Mouse (Mus musculus): ENCODE results near the gene Mier1. TPM values are rescaled to one million over a fixed set of nuclear protein-coding genes. Genes with fewer than 3 reads are reported as not detected.
"Not testable (repeated sequence)": the region's sequence is repeated elsewhere in the genome, so short reads cannot be mapped to it uniquely, and the experiment has no call there.

Mier1 gene
- polyA plus RNA-seq, 1 experiment: 9.7 TPM

GRCm38 (mm10) chr4:103151946-103152345 lies 37.8 kb downstream of the Mier1 start:
- H3K36me3 ChIP-seq (ENCODE audit: control insufficient read depth, insufficient read depth, low read length): peaks cover 56% of the 10 kb centered on the region
- TF ChIP-seq CTCF (IDR thresholded peaks at IDR 0.05; ENCODE audit: extremely low read depth, insufficient read depth, insufficient read length, insufficient replicate concordance): no peak
- TF ChIP-seq POLR2A (IDR thresholded peaks at IDR 0.05; ENCODE audit: low read depth, low read length): no peak
- no peak overlapping the region for H3K4me3 ChIP-seq (ENCODE audit: extremely low read depth, insufficient read depth, insufficient read length)
- no peaks in the 10 kb centered on the region for H3K27me3 ChIP-seq (ENCODE audit: control insufficient read depth, insufficient read depth, low read length)
- no peaks in the 10 kb centered on the region for H3K4me1 ChIP-seq (ENCODE audit: control insufficient read depth, insufficient read depth, insufficient read length)
- 94% methylated on average over 5 of the region's 5 CpGs for WGBS
- H3K27ac ChIP-seq (ENCODE audit: insufficient read depth, low read length): no peak overlapping the region
- no peak for DNase-seq (ENCODE audit: low read depth in 1 of 2, low spot score in 2 of 2)

- H3K4me1 ChIP-seq (ENCODE audit: control insufficient read depth, insufficient read depth, insufficient read length): no peaks in the 10 kb centered on the region
- WGBS: 91% methylated on average over 4 of the region's 4 CpGs
- H3K36me3 ChIP-seq (ENCODE audit: control insufficient read depth, insufficient read depth, low read length): peaks cover 47% of the 10 kb centered on the region
- DNase-seq (ENCODE audit: low read depth in 1 of 2, low spot score in 2 of 2): no peak
- H3K27me3 ChIP-seq (ENCODE audit: control insufficient read depth, insufficient read depth, low read length): no peaks in the 10 kb centered on the region
- TF ChIP-seq POLR2A (IDR thresholded peaks at IDR 0.05; ENCODE audit: low read depth, low read length) (no peak), CTCF (IDR thresholded peaks at IDR 0.05; ENCODE audit: extremely low read depth, insufficient read depth, insufficient read length, insufficient replicate concordance) (no peak)
- no peak overlapping the region for H3K4me3 ChIP-seq (ENCODE audit: extremely low read depth, insufficient read depth, insufficient read length)
- H3K27ac ChIP-seq (ENCODE audit: insufficient read depth, low read length): no peak overlapping the region
These were observed 44.6 kb downstream of the Mier1 start for GRCm38 (mm10) chr4:103158781-103159180.

- not testable (repeated sequence) for H3K27ac ChIP-seq (ENCODE audit: insufficient read depth, low read length); H3K4me3 ChIP-seq (ENCODE audit: extremely low read depth, insufficient read depth, insufficient read length); H3K27me3 ChIP-seq (ENCODE audit: control insufficient read depth, insufficient read depth, low read length); H3K4me1 ChIP-seq (ENCODE audit: control insufficient read depth, insufficient read depth, insufficient read length); DNase-seq (ENCODE audit: low read depth in 1 of 2, low spot score in 2 of 2)
- H3K36me3 ChIP-seq (ENCODE audit: control insufficient read depth, insufficient read depth, low read length): peaks cover 13% of the 10 kb centered on the region
- WGBS: 94% methylated on average over 1 of the region's 1 CpGs
These were observed 52.0 kb downstream of the Mier1 start for GRCm38 (mm10) chr4:103166198-103166597.

GRCm38 (mm10) chr4:103171256-103171655 lies 57.1 kb downstream of the Mier1 start:
- Histone ChIP-seq H3K4me1 (ENCODE audit: control insufficient read depth, insufficient read depth, insufficient read length) (no peaks in the 10 kb centered on the region), H3K27ac (ENCODE audit: insufficient read depth, low read length) (no peak overlapping the region), H3K36me3 (ENCODE audit: control insufficient read depth, insufficient read depth, low read length) (peaks cover 1% of the 10 kb centered on the region; the same call in 1 of the 2 replicates), H3K4me3 (ENCODE audit: extremely low read depth, insufficient read depth, insufficient read length) (no peak overlapping the region), H3K27me3 (ENCODE audit: control insufficient read depth, insufficient read depth, low read length) (no peaks in the 10 kb centered on the region)
- DNase-seq (ENCODE audit: low read depth in 1 of 2, low spot score in 2 of 2): no peak
- TF ChIP-seq CTCF (IDR thresholded peaks at IDR 0.05; ENCODE audit: extremely low read depth, insufficient read depth, insufficient read length, insufficient replicate concordance) (no peak), POLR2A (IDR thresholded peaks at IDR 0.05; ENCODE audit: low read depth, low read length) (no peak)
- 96% methylated on average over 3 of the region's 3 CpGs for WGBS

GRCm38 (mm10) chr4:103173507-103173906 lies 59.3 kb downstream of the Mier1 start:
- no peak for TF ChIP-seq CTCF (IDR thresholded peaks at IDR 0.05; ENCODE audit: extremely low read depth, insufficient read depth, insufficient read length, insufficient replicate concordance)
- TF ChIP-seq POLR2A (IDR thresholded peaks at IDR 0.05; ENCODE audit: low read depth, low read length): no peak
- DNase-seq (ENCODE audit: low read depth in 1 of 2, low spot score in 2 of 2): no peak
- Histone ChIP-seq H3K36me3 (ENCODE audit: control insufficient read depth, insufficient read depth, low read length) (peaks cover 1% of the 10 kb centered on the region; the same call in 1 of the 2 replicates), H3K4me3 (ENCODE audit: extremely low read depth, insufficient read depth, insufficient read length) (no peak overlapping the region), H3K27me3 (ENCODE audit: control insufficient read depth, insufficient read depth, low read length) (no peaks in the 10 kb centered on the region), H3K27ac (ENCODE audit: insufficient read depth, low read length) (no peak overlapping the region), H3K4me1 (ENCODE audit: control insufficient read depth, insufficient read depth, insufficient read length) (no peaks in the 10 kb centered on the region)
- WGBS: 92% methylated on average over 6 of the region's 6 CpGs

GRCm38 (mm10) chr4:103174001-103174400 lies 59.8 kb downstream of the Mier1 start:
- no peak for DNase-seq (ENCODE audit: low read depth in 1 of 2, low spot score in 2 of 2)
- no peak overlapping the region for H3K4me3 ChIP-seq (ENCODE audit: extremely low read depth, insufficient read depth, insufficient read length)
- TF ChIP-seq POLR2A (IDR thresholded peaks at IDR 0.05; ENCODE audit: low read depth, low read length) (no peak), CTCF (IDR thresholded peaks at IDR 0.05; ENCODE audit: extremely low read depth, insufficient read depth, insufficient read length, insufficient replicate concordance) (no peak)
- no peaks in the 10 kb centered on the region for H3K4me1 ChIP-seq (ENCODE audit: control insufficient read depth, insufficient read depth, insufficient read length)
- WGBS: 98% methylated on average over 7 of the region's 7 CpGs
- H3K27ac ChIP-seq (ENCODE audit: insufficient read depth, low read length): no peak overlapping the region
- H3K36me3 ChIP-seq (ENCODE audit: control insufficient read depth, insufficient read depth, low read length): peaks cover 1% of the 10 kb centered on the region; the same call in 1 of the 2 replicates
- no peaks in the 10 kb centered on the region for H3K27me3 ChIP-seq (ENCODE audit: control insufficient read depth, insufficient read depth, low read length)

GRCm38 (mm10) chr4:103177681-103178080 lies 63.5 kb downstream of the Mier1 start:
- no peak for DNase-seq (ENCODE audit: low read depth in 1 of 2, low spot score in 2 of 2)
- 83% methylated on average over 1 of the region's 1 CpGs for WGBS
- H3K4me3 ChIP-seq (ENCODE audit: extremely low read depth, insufficient read depth, insufficient read length): no peak overlapping the region
- no peak overlapping the region for H3K27ac ChIP-seq (ENCODE audit: insufficient read depth, low read length)
- peaks cover 3% of the 10 kb centered on the region; the same call in 1 of the 2 replicates for H3K36me3 ChIP-seq (ENCODE audit: control insufficient read depth, insufficient read depth, low read length)
- H3K4me1 ChIP-seq (ENCODE audit: control insufficient read depth, insufficient read depth, insufficient read length): no peaks in the 10 kb centered on the region
- H3K27me3 ChIP-seq (ENCODE audit: control insufficient read depth, insufficient read depth, low read length): no peaks in the 10 kb centered on the region
- no peak for TF ChIP-seq CTCF (IDR thresholded peaks at IDR 0.05; ENCODE audit: extremely low read depth, insufficient read depth, insufficient read length, insufficient replicate concordance)
- TF ChIP-seq POLR2A (IDR thresholded peaks at IDR 0.05; ENCODE audit: low read depth, low read length): no peak
